Mouse (Mus musculus) erythroblast, adult 5-6 weeks (primary cell): Measurements from ENCODE around the gene Ldb3. TPM values are rescaled to one million over a fixed set of nuclear protein-coding genes. Genes with fewer than 3 reads are reported as not detected.

Experiments
- ATAC-seq: replicated peaks from 2 replicates; pipeline ENCODE4 v1.8.0; 2016; ENCODE audit warnings: moderate number of reproducible peaks, mild to moderate bottlenecking, moderate TSS enrichment, inconsistent platforms; ENCODE audit not compliant: poor library complexity, low FRiP score, severe bottlenecking
- total RNA-seq, 2 experiments: library from RNA; stranded (forward) in 1 of 2; stranded (reverse) in 1 of 2; fragments of 150-400 nt in 1 of 2; fragments of 200-764, 138-1000 nt in 1 of 2; gene quantifications; 2 replicates each; pipeline versions ENCODE4 v1.2.3 to v1.2.4; 2015 to 2017; ENCODE audit warnings: low replicate concordance in 2 of 2

Ldb3 gene
- not detected in 2 replicates for total RNA-seq (2015; ENCODE audit: low replicate concordance)
- not detected in 2 replicates for total RNA-seq (2017; ENCODE audit: low replicate concordance)

DNA sequence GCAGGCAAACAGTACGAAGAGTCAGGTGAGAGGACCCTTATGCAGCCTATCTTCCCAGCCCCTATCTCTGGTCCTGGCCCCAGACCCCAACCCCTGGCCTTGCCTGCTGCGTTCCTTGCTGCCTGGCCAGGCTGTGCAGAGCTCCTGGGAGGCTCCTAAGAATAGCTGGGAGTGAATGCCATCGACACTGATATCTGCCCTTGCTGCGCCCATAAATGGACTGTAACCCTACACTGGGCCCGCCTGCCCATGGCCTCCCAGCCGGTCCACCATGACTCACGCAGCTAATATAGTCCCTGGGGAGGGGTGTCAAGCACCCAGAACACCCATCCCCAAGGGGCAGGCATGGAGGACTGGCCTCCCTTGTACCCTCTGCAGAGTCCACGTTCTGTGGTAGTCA, at the start of gene Ldb3:
TSS of gene Ldb3 (minus strand) at position 185 of the 400 bp plus-strand sequence.
- ATAC-seq, result no peak

DNA sequence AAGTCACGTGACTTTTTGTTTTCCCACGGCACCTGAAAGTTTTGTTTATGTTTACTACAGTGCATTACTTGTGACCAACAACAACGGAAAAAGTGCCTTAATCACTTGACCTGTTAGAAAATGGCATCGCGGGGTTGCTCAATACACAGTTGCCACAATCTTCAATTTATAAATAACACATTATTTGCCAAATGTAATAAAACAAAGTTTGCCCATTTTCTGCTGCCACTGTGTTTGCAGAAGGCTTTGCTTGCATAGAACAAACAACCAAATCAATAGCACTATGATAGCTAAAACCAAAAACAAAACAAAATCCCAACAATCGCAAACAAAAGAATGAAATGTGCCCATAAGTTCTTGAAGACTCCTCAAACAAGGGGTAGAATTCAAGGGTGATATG, 47.2 kb upstream of the Ldb3 start:
- ATAC-seq, result no peak

GRCm38 (mm10) chr14:34635192-34635591, 46.7 kb upstream of the Ldb3 start:
- no peak for ATAC-seq

DNA sequence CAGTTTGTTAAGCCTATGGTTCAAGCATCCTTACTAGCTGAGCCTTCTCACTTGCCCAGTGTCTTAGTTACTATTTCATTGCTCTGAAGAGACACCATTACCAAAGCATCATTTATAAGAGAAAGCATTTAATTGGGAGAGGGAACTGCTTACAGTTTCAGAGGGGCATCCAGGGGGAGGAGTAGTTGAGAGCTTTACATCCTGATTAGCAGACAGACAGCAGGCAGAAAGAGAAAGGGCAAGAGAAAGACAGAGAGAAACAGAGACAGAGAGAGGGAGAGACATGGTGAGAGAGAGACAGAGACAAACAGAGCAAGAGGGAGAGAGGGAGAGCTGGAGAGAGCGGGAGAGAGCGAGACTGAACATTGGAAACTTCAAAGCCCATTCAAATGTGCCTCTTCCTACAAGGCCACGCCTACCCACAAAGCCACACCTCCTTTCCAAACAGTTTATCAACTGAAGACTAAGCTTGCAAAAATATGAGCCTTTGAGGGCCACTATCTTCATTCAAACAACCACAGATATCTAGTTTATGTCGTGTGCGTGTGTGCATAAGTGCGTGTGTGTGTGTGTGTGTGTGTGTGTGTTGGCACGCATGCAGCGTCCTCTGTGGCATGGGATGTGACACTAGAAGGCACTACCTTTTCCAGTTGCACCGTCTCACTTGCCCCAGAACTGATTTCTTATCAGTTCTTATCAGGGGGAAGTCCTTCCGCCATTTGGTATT, 44.4 kb upstream of the Ldb3 start:
- peak; percentile 96 for ATAC-seq

DNA sequence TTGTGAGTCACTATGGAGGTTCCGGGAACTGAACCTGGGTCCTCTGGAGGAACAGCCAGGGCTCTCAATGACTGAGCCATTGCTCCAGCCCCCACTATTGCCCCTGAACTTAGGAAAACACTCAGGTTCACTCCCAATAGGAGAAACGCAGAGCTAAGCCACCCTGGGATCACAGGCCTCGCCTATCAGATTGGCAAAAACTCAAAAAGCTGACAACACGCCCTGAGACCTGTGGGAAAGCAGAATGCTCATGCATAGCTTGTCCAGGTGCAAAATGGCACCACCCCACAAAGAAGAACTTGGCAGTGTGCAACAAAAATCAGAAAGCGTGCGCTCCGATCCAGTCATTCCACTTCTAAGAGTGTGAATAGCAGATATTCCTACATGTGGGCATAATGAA, 38.3 kb upstream of the Ldb3 start:
- peak; percentile 39; the same call in 1 of the 2 replicates for ATAC-seq

GRCm38 (mm10) chr14:34623531-34624210, 35.2 kb upstream of the Ldb3 start:
- ATAC-seq, result peak; percentile 68

DNA sequence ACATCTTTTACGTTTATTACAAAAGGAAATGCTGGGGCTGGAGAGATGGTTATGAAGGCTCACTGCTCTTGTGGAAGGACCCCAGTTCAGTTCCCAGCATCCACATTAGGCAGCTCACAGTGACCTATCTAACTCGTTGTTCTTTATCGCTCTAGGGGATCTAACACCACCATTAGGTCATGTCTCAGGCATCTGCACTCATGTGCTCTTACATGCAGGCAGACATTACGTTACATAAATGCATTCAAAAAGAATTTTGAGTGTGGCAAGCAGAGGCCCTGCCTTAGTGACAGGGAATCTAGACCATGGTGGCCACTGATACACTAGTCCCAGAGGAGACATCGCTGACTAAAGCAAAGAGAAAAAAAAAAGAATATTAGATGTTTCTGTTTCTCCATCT, 34.6 kb upstream of the Ldb3 start:
- peak; percentile 29 for ATAC-seq

DNA sequence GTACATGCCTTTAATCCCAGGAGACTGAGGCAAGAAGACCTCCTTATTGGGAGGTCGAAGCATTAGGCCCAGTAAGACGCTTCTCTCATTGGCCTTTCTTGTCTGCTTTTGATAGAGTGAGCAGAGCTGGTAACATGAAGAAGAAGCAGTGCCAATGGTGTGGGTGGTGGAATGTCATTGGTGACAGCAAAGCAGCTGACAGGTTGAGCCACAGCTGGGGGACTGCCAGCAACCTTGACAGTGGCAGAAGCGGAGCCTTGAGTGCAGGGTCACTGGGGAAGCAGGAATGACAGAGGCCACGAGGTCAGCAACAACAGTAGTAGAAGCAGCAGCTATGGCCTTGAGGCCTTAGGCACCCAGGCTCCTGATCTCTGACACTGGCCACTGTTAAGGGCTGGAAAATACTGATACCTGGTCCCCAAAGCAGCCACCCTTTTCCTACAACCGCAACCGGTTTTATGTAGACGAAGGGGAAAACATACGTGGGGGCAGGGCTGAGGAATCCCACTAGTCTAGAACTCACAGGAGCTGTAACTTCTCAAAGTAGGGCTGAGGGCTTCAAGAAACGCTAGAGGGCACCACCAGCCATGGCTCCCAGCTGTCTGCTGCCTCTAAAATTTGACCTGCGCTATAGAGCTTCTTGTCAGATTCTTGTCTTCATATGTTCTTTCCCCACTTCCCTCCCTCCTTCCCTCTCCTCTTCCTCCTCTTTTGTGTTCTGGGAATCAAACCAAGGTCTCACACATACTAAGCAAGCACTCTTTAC, 32.3 kb upstream of the Ldb3 start:
- peak; percentile 74 for ATAC-seq

GRCm38 (mm10) chr14:34618808-34619207, 30.3 kb upstream of the Ldb3 start:
- no peak for ATAC-seq

DNA sequence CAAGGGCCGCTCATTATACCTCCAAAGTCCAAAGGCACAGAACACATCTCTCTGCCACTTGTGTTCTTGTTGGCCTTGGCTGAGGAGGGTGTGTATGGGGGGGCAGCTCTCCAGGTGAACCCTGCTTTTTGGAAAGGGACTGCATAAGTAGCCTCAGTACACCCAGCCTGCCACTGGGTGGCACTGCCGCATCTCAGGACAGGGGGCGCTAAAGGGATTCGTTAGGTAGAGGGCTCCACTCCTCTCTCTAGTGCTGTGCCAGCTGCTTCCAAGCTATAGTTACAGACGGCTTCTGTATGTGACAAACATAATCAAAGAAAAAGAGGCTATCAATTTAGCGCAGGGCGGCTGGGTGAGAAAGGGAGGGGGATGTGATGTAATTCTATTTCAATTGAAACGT, 28.3 kb upstream of the Ldb3 start:
- ATAC-seq, result peak; percentile 87

DNA sequence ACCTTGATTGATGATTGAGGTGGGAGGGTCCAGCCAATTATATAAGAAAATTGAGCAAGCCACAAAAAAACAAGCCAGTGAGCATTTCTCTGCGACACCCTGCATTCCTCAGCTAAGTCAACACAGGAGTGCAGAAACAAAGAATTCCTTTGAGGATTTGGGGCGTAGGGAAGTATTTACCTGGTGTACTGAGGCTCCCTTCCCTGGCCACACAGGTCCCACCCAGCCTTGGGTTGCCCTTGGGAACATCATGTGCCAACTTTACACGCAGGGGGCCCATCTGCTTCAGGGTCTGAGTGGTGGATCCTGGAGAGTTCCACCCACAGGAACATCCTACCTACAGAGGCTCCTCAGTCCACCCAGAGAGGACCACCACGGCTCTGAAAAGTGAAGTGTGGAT, 27.1 kb upstream of the Ldb3 start:
- no peak for ATAC-seq

DNA sequence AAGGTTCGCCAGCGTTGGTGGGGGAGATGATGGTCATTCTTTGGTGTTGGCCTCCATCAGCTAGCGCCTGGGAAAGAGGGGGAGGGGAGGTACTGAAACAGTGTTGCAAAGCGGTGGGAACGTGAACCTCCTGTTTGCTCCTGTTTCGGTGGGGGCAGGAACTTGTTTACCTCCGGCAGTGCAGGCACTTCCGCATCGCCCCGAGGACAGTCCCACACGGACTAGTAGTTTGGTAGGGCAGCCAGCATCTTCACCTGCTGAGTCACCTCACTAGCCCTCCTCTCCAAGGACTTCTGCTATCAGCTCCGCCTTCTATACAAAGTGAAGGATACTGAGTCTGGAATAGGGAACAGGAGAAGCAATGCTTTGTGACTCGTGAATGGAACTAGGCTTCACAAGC, 26.6 kb upstream of the Ldb3 start:
- ATAC-seq, result peak; percentile 57

- ATAC-seq, result no peak
These were observed 26.1 kb upstream of the Ldb3 start for GRCm38 (mm10) chr14:34614551-34614950.

DNA sequence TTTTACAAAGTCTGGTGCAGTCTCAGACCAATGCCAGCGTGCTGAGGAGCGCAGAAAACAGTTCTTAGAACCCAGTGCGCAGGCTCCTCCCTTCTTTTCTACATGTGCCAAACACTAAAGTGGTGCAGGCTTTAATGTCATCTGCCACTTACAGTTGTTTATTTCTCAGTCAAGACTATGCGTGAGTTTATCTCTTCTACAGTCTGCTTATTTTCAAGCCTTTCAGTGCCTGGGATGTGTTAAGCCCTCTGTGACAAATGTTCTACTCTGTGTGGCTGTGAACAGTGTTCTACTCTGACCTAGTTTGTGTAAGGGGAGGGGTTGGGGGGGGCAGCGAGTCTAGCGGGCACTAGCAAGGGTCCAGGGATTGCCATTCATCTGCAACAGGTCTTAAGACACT, 25.0 kb upstream of the Ldb3 start:
- ATAC-seq, result no peak

DNA sequence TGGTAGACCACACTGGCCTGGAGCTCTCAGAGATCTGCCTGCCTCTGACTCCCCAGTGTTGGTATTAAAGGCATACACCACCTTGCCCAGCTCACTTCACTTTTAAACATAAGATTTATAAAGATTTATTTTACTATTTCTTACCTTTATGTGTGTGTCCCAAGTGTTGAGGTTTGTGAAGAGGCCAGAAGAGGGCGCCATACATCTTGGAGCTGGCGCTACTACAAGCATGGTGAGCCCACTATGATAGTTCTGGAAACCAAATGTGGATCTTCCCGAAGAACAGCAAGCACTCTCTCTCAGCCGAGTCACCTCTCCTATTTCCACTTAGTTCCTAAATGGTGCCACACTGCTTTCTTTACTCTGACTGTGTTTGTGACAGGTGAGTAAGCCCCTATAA, 23.7 kb upstream of the Ldb3 start:
- ATAC-seq, result no peak

DNA sequence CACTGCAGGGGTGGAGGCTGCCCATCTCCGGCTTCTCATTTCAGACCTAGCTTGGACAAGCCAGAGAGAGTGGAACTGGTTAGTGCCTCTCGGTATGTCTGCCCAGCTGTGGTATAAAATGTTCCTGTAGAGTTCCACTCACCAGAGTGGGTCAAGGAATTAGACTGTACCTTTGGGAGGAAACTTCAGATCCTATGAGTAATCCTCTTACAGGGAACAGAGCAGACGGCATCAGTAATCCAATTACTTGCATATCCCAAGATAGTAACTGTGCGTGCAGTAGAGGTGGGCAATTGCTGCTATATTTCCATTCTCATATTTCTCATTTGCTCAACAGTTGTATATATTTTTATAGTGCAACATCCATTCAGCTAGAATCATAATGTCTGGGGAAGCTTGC, 23.1 kb upstream of the Ldb3 start:
- ATAC-seq, result no peak

DNA sequence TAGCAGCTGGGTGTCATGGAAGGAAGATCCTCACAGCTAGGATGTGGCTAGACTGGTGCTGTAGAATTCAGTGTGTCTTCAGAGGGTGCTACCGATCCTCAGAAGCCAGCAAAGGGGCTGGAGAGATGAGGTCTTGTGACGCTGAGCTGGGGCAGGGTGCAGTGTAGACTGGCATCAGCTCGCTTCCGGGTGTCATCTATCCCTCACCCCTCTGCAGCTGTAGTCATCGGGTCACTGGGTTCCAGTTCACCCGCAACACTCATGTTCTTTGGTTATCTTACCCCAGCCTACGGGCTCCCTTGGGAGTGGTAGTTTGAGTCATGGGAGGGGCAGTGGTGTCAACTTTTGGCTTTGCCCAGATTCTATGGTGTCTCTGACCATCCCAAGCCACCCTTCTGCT, 13.4 kb upstream of the Ldb3 start:
- no peak for ATAC-seq

- ATAC-seq, result no peak
These were observed 11.5 kb upstream of the Ldb3 start, which contains the start of gene Opn4 for GRCm38 (mm10) chr14:34599941-34600340. Gene Opn4, minus strand, starts transcription at chr14:34600142.

DNA sequence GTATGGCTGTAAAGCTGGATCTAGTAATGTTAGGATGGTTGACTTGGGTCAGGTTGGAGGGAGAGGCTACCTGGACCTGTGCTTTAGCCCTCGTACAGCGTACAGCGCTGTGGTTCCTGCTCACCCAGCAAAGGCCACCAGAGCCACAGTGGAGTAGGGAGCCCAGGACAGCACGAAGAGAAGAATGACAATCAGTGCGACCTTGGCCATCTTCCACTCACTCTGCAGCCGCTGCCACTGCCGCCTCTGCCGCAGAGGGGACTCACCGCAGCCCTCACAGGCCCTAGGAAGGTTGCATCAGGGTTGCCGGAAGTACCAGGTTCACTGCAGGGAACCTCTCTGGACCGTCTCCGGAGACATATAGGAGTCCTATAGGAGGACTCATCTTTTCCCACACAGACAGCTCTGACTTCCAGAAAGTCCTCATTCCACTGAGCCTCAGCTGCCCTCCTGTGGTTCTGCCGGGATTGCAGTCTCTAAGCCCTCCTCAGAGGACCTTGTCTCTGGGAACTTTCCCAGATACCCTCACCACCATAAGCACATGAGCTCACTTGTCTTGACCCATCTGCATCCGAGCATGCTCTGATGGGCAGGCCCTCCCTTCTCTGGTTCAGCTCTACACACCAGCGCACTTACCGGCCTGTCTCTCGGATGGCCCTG, 7.2 kb upstream of the Ldb3 start:
- ATAC-seq, result no peak
